Mouse (Mus musculus): Measurements from ENCODE around the gene Sgo2a.
A peak's percentile ranks its signal among the peaks of the same experiment; 100 is the strongest.
"Not testable (repeated sequence)": the region's sequence is repeated elsewhere in the genome, so short reads cannot be mapped to it uniquely, and the experiment has no call there.

Gene Sgo2a

DNA sequence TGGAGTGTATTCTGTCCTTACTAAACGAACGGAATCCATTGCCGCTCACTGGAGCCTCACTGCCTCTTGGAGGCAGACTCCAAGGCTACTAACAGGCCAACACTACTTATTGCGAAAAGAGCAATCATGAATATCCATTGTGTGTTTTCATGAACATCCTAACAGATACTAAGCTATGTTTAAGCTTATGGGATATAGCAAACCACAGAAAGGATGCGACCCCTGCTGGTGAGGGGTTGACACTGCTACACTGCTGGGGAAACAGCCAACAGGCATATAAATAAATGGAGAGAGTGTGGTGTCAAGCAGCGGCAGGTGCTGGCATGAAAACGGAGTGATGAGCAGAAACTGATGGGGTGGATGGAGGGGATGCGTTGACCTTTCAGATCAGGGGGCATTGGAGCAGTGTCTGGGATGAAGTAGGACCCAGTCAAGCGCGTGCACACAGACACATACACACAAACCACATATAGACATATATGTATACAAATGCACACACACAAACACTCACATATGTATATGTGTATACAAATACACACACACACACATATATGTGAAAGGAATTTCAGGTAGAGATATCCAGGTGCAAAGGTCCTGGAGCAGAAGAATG lies 35.5 kb downstream of the Sgo2a start:
- peak; percentile 85 for DNase-seq (ENCODE audit: low spot score)

DNA sequence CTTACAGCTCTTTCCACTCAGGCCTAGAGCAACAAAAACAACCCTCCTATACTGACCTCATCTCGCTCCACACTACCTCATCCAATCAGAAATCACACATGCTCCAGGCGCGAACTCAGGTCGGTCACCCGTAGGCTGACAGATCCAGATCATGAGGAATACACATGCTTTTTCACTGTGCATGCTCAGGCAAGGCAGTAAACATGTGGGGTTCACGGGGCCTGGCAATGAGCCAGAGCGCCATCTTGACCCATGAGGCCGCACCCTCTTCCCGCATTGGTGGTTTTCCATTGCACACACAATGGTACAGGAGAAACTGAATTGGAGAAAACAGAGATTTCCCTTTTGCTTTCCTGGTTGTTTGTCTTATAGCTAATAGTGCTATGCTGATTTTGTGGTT lies 41.5 kb downstream of the Sgo2a start:
- not testable (repeated sequence) for DNase-seq (ENCODE audit: low spot score)

DNA sequence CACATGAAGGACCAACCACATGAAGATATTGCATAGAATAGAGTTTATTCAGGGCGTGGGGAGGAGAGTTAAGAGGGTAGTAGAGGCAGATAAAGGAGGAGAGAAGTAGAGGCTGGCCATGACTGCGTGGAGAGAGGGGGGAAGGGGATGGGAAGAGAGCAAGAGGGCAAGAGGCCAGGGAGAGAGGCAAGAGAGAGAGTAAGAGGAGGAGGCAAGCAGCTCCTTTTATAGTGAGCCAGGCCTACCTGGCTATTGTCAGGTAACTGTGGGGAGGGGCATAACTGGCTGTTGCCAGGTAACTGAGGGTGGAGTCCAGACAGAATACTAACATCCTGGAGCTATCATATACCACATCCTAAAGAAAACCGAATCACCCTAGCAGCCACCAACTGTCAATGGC lies 49.3 kb downstream of the Sgo2a start:
- no peak for DNase-seq (ENCODE audit: low spot score)

DNA sequence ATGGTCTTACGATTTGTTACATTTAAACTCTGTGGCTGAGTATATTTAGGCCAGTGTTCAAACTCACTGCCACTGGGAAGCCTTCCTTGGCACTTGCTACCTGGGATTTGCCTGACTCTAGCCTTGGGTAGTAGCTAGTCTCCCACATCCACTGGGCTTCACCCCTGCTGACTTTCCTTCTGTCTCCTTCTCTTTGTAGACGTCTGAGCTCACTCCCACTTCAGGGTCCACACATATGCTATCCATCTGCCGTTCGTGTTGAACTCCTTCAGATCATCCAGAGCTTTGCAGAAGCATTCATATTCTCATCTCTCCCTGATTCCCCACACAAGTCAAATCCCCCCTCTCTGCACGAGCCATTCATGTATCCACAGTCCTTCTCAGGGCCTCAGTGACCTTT lies 49.8 kb downstream of the Sgo2a start:
- no peak for DNase-seq (ENCODE audit: low spot score)

DNA sequence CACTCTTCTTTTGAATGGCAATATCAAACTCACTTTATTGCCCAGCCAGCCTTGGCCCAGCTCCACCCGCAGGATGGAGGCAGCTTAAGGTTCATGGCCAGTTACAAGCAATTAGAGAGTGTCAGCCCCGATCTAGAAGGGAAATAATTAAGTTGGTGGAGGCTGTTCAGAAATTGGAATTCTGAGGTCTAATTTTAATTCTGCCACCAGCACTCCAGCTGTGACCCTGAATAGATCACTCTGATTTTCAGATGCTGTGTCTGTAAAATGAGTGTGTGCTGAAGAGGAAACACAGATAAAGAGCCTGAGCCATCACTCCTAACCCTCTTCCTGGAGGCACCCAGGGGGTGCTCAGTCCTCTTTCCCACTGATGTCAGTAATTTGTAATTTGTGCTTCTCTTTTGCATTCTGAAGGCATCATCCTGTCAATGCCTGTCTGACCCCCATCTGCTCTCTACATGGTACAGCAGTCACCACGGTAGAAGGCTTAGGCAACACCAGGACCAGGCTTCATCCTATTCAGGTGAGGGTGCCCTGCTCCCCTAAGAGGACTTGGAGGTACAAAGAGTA lies 51.0 kb downstream of the Sgo2a start:
- DNase-seq (ENCODE audit: low spot score) = no peak

DNA sequence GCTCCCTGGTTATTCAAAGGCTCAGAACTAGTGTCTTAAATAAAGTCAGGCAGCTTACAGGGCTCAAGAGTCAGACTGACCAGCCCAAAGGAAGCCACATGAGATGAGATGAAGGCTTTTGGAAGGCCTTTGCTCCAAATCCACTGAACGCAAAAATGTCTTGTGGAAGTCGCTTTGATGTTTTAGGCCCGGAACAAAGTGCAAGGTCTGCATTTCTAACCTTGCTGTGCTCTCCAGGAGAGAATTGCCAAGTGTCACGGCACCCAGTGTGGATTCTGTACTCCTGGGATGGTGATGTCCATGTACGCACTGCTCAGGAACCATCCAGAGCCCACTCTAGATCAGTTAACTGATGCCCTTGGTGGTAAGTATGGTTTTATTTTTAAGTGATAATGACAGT lies 53.4 kb downstream of the Sgo2a start:
- DNase-seq (ENCODE audit: low spot score) = no peak

DNA sequence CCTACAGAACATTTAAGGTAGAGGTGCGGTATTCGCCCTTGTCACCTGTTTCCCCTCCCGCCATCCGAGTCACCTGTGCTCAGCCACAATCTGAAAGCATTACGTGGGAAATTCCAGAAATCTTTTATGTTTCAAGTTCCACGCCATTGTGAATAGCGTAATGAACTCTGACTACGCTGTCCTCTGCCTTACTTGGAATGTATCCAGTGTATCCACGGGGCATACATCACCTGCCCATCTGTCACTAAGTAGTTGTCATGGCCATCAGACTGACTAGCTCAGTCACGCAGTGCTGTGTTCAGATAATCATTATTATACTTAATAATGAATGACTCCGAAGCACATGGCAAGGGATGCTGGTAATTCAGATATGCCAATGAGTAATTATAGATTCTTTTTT lies 59.8 kb downstream of the Sgo2a start:
- DNase-seq (ENCODE audit: low spot score) = no peak

DNA sequence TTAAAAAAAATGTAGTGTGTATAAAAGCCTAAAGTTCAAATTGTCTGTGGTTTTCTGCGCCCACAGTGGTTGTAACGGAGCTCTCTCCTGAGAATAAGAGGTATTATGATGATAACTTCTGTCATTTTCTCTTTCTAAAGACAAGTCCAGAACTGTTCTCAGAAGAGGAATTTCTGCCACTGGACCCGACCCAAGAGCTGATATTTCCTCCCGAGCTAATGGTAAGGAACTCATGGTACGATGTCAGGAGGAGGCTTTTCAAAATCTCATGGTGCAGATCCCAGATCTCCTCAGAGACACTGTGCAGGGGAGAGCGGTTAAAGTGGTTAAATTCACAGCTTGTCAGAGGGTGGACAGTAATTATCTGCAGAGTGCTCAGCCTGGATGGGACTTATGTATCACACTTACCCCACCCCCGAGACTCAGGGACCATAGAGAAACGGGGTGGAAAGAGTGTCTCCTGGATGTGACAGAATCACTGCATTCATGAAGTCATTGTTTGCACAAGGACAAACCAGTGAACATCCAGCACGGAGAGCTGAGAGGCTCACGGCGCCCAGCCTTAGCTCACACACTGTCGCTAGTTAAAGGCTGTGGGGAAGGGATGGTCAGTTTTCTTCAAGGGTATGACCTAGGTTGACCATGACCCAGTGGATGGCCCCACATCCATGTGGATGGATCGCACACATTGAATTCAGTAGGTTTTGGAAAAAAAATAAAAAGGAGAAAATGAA lies 60.5 kb downstream of the Sgo2a start:
- no peak for DNase-seq (ENCODE audit: low spot score)

DNA sequence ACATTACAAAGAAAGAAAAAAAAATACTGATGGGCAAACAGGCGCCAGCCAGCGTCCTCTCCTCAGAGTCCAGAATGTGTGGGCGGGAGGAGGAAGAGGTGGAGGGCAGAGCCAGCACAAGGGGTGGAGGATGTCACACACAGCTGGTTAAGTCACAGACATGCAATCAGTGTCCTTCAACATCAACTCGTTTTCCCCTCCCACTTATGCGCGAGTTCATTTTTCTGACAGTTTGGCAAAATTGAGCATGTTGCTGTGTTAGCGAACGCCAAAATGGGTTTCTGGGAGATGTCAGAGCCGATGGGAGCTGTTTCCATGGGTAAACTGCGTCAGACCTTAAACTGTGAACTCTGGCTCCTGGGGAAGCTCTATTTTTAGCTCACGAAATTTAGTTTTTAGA lies 61.2 kb downstream of the Sgo2a start:
- no peak for DNase-seq (ENCODE audit: low spot score)

DNA sequence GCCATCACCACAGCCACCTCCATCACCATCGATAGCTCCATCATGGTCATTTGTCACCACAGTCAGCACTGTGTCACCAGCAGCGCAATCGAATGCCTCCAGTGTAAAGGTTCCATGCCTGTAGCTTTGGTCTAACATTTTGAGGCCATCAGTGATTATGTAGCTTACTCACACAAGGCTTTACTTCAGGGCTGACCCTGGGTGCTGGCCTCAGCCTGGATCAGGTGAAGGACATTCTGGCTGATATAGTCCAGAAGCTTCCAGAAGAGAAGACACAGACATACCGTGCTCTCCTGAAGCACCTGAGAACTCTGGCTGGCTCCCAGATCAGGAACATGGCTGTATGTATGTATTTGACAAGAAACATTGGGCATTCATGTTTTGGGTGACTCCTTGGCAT lies 63.1 kb downstream of the Sgo2a start:
- DNase-seq (ENCODE audit: low spot score) = no peak

DNA sequence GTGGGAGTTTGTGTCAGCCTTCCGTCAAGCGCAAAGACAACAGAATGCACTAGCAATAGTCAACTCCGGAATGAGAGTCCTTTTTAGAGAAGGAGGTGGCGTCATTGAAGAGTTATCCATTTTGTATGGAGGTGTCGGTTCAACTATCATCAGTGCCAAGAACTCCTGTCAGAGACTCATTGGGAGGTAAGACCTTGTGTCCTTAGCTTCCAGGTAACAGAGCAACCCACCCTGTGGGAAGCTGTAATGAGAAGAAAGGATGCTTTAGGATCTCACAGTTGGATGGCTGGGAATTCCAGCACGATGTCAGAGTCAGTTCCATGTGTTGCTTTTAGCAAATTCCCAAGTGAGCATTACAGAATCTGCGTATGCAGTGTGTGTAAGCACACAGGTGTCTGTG lies 66.4 kb downstream of the Sgo2a start:
- DNase-seq (ENCODE audit: low spot score) = no peak

DNA sequence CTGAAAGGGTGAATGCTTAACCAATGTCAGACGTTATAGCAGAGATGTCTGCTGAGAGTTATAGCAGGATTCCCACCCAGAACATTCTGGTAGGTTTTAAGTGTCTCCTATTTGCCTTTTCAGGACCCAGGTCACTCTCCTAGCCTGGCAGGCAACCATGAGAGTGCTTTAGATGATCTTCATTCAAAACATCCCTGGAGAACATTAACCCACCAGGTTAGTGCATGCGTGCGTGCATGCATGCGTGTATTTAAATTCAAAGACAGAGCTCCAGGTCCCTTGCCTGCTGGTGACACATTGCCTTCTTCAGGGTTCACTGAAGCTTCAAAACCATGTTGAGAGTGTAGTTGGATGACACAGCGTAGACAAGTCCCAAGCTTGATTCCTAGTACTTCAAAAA lies 69.4 kb downstream of the Sgo2a start:
- no peak for DNase-seq (ENCODE audit: low spot score)

DNA sequence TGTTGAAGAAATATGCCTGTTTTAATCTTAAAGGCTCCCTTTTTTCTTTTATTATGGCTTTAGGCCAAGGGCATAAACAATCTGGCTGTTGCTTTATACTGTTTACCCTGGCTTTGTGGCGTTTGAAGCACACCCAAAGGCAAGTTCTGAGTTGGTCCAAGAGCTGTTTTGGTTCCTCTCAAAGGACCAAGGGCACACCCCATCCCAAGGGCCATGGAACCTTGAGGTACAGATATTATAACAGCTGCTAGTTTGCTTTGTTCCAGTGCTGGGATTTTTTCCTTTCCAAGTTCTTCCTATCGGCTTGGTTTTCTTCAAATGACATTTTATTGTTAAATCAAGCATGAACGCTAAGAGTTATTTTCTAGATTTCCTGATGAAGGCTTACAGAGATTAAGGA lies 69.8 kb downstream of the Sgo2a start:
- DNase-seq (ENCODE audit: low spot score) = no peak

DNA sequence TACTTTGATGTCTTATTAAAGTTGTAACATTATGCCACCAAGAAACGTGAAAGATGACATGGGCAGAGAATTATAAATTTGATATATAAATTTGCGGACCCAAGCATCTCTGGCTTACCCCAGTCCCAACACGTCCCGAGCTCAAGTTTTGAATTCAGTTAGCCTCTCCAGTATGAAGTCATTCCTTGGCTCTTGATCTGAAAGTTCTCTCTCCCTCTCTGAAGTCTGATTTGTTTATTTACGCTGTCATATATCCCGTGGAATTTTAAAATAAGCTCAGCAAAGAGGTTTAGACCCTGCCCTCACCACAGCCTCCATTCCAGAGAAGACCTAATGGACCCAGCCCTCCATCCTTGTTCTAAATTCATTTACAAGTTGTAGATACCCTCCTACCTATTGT lies 73.4 kb downstream of the Sgo2a start:
- no peak for DNase-seq (ENCODE audit: low spot score)

DNA sequence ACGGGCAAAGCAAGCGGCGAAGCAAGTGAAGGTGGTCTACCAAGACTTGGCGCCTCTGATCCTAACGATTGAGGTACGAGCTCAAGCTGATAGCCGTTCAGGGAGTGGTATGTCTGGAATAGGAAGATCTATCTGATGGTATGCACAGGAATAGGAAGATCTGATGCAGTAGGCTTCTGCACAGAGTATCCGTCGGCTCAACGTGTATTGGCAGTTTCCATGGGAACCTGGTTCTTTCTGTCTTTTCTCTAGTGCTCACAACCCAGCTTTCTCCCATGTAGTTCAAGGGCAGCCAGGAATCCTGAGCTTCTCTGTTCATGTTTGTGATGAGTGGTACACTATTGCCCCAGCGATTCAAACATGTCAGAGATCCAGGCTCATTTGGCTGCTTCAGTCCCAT lies 74.3 kb downstream of the Sgo2a start:
- no peak for DNase-seq (ENCODE audit: low spot score)

DNA sequence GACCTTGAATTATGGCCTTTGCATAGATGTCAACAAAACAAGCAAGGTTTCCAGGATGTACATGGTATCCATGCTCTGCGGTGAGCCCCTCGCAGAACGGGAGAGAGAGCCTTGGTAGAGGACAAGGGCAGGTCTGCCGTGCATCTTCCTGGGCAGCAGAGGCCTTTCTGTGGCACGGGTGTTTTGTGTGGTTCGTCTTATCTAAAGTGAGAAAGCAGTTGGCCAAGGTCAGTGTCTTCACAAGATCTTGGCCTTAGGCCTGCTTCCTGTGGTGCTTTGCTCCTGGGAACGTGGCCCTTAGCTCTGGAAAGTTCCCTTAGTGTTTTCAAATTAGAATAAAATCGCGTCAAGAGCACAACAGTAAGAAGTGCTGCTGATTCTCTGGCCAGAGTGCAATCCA lies 75.2 kb downstream of the Sgo2a start:
- DNase-seq (ENCODE audit: low spot score) = no peak

DNA sequence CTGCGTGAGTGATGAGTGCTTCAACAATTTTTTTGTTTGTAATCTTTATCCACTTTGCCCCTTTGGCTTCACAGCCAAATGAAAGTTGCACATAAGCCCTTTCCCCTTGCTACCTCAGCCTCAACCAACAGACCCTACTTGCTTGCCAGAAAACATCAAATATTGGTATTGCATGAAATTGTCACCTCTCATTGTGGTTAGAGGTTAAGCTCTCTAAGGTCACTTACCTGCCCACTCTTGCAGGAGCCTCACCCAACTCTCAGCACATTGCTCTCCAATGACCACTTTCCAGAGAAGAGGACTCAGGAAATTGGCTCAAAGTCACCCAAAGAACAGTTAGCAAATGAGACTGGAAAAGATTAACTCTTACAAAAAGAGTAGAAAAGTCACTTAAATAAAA lies 75.7 kb downstream of the Sgo2a start:
- no peak for DNase-seq (ENCODE audit: low spot score)

DNA sequence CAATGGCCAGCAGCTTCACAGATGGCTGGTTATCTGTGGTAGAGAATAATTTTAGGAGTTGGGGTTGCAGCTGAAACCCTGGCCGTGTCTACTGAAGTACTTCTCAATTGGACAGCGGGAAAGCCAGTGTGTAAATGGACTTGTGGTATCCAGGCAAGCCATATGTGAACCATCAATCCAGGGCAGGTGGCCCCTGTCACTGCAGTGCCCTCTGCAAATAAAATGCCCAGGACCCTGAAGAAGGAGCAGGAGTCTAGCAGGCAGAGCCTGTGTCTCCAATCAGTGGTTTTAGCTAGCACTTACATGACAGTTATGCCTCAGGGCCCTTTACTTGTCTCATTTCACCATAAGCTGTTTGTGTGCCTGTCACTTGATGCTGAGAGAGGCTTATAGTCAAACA lies 76.6 kb downstream of the Sgo2a start:
- no peak for DNase-seq (ENCODE audit: low spot score)

DNA sequence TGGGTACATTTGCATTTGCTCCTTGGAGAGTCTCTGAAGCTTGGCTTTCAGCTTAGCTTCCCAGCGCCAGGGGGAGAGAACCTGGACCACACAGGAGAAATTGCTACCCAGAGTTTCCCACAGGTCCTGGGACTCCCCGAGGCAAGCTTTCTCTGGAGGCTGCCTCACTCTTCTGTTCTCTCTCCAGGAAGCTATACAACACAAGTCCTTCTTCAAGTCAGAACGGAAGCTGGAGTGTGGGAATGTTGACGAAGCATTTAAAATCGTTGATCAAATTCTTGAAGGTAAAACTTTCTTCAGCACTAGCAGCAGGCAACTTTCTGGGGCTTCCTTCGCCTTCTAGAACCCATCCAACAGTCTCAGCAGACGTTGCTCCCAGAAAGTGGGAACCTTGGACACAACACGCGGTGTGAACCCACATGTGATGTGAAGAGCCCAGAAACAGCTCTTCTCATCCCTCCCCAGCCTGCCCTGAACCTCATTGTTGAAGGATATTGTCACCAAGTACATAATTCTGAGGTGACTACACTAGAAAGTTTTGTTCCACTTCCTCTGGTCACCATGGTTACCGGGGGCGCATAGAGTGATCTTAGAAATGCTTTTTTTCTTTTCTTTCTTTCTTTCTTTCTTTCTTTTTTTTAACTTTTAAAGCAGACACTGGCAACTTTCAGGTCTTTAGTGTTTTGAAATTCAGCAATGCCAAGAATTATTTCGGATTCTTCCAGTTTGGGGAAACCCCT lies 77.4 kb downstream of the Sgo2a start:
- DNase-seq (ENCODE audit: low spot score) = no peak

DNA sequence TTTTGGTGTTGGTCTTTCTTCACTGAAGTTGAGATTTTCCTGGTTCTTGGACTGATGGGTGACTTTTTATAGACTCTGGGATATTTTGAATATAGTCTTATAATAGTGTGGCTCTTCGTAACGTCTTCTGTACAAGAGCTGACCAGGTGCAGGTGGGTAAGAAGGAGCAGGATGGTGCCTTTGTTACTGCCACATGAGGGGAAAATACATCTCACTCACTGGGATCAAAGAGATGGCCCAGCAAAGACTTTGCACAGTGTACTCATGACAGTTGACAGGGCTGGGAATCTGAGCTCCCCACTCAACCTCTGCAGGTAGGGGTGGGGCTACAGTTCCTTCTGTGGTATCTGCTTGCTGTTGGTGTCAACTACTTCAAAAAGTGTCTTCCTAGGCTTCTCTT lies 78.5 kb downstream of the Sgo2a start:
- DNase-seq (ENCODE audit: low spot score) = no peak

Data from embryo, embryonic 10.5 days (tissue).